Mouse (Mus musculus): ENCODE measurements around the gene Tmsb10.

Tmsb10 gene

GRCm38 (mm10) chr6:72956199-72957092 is 2.1 kb downstream of the Tmsb10 start:
- in situ Hi-C loops (cut with MboI, MseI), result loop anchor here in 1 of 2 experiments (10.0 kb wide), 1 partner anchor 288 kb away; the partner anchor contains the start of gene Suclg1

GRCm38 (mm10) chr6:72955517-72956198 is 2.9 kb downstream of the Tmsb10 start:
- in situ Hi-C loops (cut with MboI, MseI), result loop anchor here in 1 of 2 experiments (10.0 kb wide), 1 partner anchor 289 kb away; the partner anchor contains the start of gene Suclg1

GRCm38 (mm10) chr6:72954786-72955185 is 3.8 kb downstream of the Tmsb10 start:
- in situ Hi-C loops (cut with MboI, MseI), result loop anchor here in 1 of 2 experiments (10.0 kb wide), 1 partner anchor 290 kb away; the partner anchor contains the start of gene Suclg1

- in situ Hi-C loops (cut with MboI, MseI), result loop anchor here in 1 of 2 experiments (10.0 kb wide), 1 partner anchor 292 kb away; the partner anchor contains the start of gene Suclg1
Measured at GRCm38 (mm10) chr6:72952967-72953366, 5.6 kb downstream of the Tmsb10 start.

GRCm38 (mm10) chr6:72952221-72952620 is 6.3 kb downstream of the Tmsb10 start:
- in situ Hi-C loops (cut with MboI, MseI), result loop anchor here in 1 of 2 experiments (10.0 kb wide), 1 partner anchor 293 kb away; the partner anchor contains the start of gene Suclg1

- in situ Hi-C loops (cut with MboI, MseI), result no loop called here
Measured at GRCm38 (mm10) chr6:72949161-72949756, 9.3 kb downstream of the Tmsb10 start.

- in situ Hi-C loops (cut with MboI, MseI), result no loop called here
Measured at GRCm38 (mm10) chr6:72948392-72948791, 10.2 kb downstream of the Tmsb10 start.

- in situ Hi-C loops (cut with MboI, MseI), result no loop called here
Measured at GRCm38 (mm10) chr6:72947960-72948359, 10.6 kb downstream of the Tmsb10 start.

- in situ Hi-C loops (cut with MboI, MseI), result loop anchor here (5.0 kb wide), 2 partner anchors 62 to 82 kb away; no protein-coding TSS in a partner anchor
Measured at GRCm38 (mm10) chr6:72940493-72940892, 18.1 kb downstream of the Tmsb10 start.

GRCm38 (mm10) chr6:72937859-72938258 is 20.7 kb downstream of the Tmsb10 start:
- in situ Hi-C loops (cut with MboI, MseI), result loop anchor here in 1 of 2 experiments (5.0 kb wide), 1 partner anchor 214 kb away; no protein-coding TSS in a partner anchor

- in situ Hi-C loops (cut with MboI, MseI), result loop anchor here in 1 of 2 experiments (5.0 kb wide), 1 partner anchor 215 kb away; no protein-coding TSS in a partner anchor
Measured at GRCm38 (mm10) chr6:72937430-72937829, 21.1 kb downstream of the Tmsb10 start.

GRCm38 (mm10) chr6:72932955-72933354 is 25.6 kb downstream of the Tmsb10 start:
- in situ Hi-C loops (cut with MboI, MseI), result no loop called here

- in situ Hi-C loops (cut with MboI, MseI), result no loop called here
Measured at GRCm38 (mm10) chr6:72931533-72931932, 27.0 kb downstream of the Tmsb10 start.

- in situ Hi-C loops (cut with MboI, MseI), result no loop called here
Measured at GRCm38 (mm10) chr6:72929795-72930398, 28.7 kb downstream of the Tmsb10 start.

GRCm38 (mm10) chr6:72926755-72927482 is 31.6 kb downstream of the Tmsb10 start:
- in situ Hi-C loops (cut with MboI, MseI), result no loop called here

- in situ Hi-C loops (cut with MboI, MseI), result no loop called here
Measured at GRCm38 (mm10) chr6:72926031-72926430, 32.5 kb downstream of the Tmsb10 start.

GRCm38 (mm10) chr6:72923381-72923780 is 35.2 kb downstream of the Tmsb10 start:
- in situ Hi-C loops (cut with MboI, MseI), result no loop called here

GRCm38 (mm10) chr6:72921081-72921480 is 37.5 kb downstream of the Tmsb10 start:
- in situ Hi-C loops (cut with MboI, MseI), result no loop called here

- in situ Hi-C loops (cut with MboI, MseI), result loop anchor here in 1 of 2 experiments (5.0 kb wide), 1 partner anchor 229 kb away; no protein-coding TSS in a partner anchor
Measured at GRCm38 (mm10) chr6:72918510-72919033, 40.0 kb downstream of the Tmsb10 start.

GRCm38 (mm10) chr6:72916330-72916729 is 42.2 kb downstream of the Tmsb10 start:
- in situ Hi-C loops (cut with MboI, MseI), result loop anchor here in 1 of 2 experiments (5.0 kb wide), 1 partner anchor 231 kb away; no protein-coding TSS in a partner anchor

Data from T-helper 17 cell (primary cell).